Comparison of ENCODE assay signal across 8 mouse cellular contexts in the genomic region with DNA sequence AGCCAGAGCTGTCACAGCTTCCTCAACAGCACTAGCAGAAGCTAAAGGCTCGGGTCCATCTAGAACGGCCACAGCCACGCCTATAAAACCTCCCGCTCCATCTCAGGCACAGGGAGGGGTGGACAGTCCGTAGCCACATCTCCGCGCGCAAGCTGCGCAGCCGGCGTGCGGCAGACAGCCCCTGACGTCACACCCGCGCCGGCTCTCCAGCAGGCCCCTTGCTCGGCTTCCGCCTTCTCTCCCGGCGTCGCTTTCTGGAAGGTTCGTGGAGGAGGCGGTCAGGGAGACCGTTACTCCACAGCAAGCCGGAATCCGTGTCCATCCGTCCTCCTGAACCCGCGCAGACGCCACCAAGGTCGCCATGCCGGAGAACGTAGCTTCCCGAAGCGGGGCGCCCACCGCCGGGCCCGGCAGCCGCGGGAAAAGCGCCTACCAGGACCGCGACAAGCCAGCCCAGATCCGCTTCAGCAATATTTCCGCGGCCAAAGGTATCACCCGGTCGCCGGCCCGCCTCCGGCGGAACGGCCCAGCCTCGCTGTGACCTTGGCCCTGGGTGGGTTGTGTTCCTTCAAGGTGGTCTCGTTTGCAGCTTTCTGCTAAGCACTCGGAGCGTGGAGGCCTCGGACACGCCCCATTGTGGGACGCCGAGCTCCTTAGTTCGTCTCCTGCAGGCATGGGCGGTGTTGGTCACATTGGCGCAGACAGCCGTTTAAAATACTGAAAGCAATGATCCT. TPM values are rescaled to one million over a fixed set of nuclear protein-coding genes. Genes with fewer than 3 reads are reported as not detected.
A peak's percentile ranks its signal among the peaks of the same experiment; 100 is the strongest.
DNase-seq lines count a peak whose midpoint lies in the region; ATAC-seq and TF ChIP-seq lines count a peak whose summit lies in the region.

Gene Cct4 (plus strand): TSS at position 127 of the 734 bp plus-strand sequence.

- peak; percentile 92 for TF ChIP-seq POLR2A in testis, adult 2 months (IDR thresholded peaks at IDR 0.05; ENCODE audit: control insufficient read depth, low read depth, low read length)

- DNase-seq in CD8-positive naive resting alpha-beta T cell, adult 2 months (ENCODE audit: low read depth in 2 of 2, low spot score in 2 of 2) = peak; percentile 77 to 78
- peak; percentile 77 for DNase-seq in c-Kit-positive CD71-negative TER-119-negative erythroid progenitor cells, embryonic 14.5 days (ENCODE audit: low read depth)
- DNase-seq in forebrain, embryonic 11.5 days (ENCODE audit: low spot score) = peak; percentile 96
- DNase-seq in kidney, postnatal 4 days = peak; percentile 96 to 97

- H3K4me2 ChIP-seq in forebrain, embryonic 11.5 days (ENCODE audit: low read depth, low read length, severe bottlenecking) = peak within 1 kb of the TSS; percentile 92
- peak within 1 kb of the TSS; percentile 81 for H3K4me2 ChIP-seq in heart, embryonic 16.5 days (ENCODE audit: low read depth, low read length)
- peak within 1 kb of the TSS; percentile 84 for H3K4me2 ChIP-seq in liver, embryonic 16.5 days (ENCODE audit: low read depth, low read length)
- peak within 1 kb of the TSS; percentile 98 for H3K4me2 ChIP-seq in neural tube, embryonic 13.5 days

- 0 out of 2 replicates have a peak, but pooled peaks cover 5% of the 10 kb centered on the region for H3K4me1 ChIP-seq in forebrain, embryonic 11.5 days (replicated peaks; ENCODE audit: control insufficient read depth, insufficient read depth, low read length)
- peaks cover 11% of the 10 kb centered on the region for H3K4me1 ChIP-seq in heart, embryonic 16.5 days (ENCODE audit: control insufficient read depth, insufficient read depth, low read length)
- peaks cover 11% of the 10 kb centered on the region for H3K4me1 ChIP-seq in liver, embryonic 16.5 days (ENCODE audit: control insufficient read depth, low read depth, low read length)
- peaks cover 21% of the 10 kb centered on the region for H3K4me1 ChIP-seq in neural tube, embryonic 13.5 days (replicated peaks)
- peaks cover 3% of the 10 kb centered on the region; the same call in 1 of the 2 replicates for H3K4me1 ChIP-seq in testis, adult 2 months (ENCODE audit: control insufficient read depth, insufficient read depth, low read length)

- peaks cover 3% of the 10 kb centered on the region; the same call in 1 of the 2 replicates for H3K36me3 ChIP-seq in forebrain, embryonic 11.5 days (ENCODE audit: control insufficient read depth, insufficient read depth, low read length)
- H3K36me3 ChIP-seq in heart, embryonic 16.5 days (ENCODE audit: control insufficient read depth, insufficient read depth) = peaks cover 13% of the 10 kb centered on the region
- peaks cover 17% of the 10 kb centered on the region for H3K36me3 ChIP-seq in liver, embryonic 16.5 days (ENCODE audit: control insufficient read depth, insufficient read depth)
- H3K36me3 ChIP-seq in neural tube, embryonic 13.5 days = peaks cover 21% of the 10 kb centered on the region
- no peaks in the 10 kb centered on the region; the same call in none of the 2 replicates for H3K36me3 ChIP-seq in testis, adult 2 months (ENCODE audit: control insufficient read depth, insufficient read depth, low read length)

- H3K9me3 ChIP-seq in forebrain, embryonic 11.5 days (ENCODE audit: control insufficient read depth, low read length) = no peaks in the 10 kb centered on the region
- H3K9me3 ChIP-seq in heart, embryonic 16.5 days (replicated peaks; ENCODE audit: control insufficient read depth, low read length) = no peaks in the 10 kb centered on the region
- H3K9me3 ChIP-seq in liver, embryonic 16.5 days (replicated peaks; ENCODE audit: control insufficient read depth, low read length) = no peaks in the 10 kb centered on the region
- no peaks in the 10 kb centered on the region for H3K9me3 ChIP-seq in neural tube, embryonic 13.5 days

- H3K27ac ChIP-seq in forebrain, embryonic 11.5 days (ENCODE audit: low read depth, low read length) = peak within 1 kb of the TSS; percentile 90
- peak within 1 kb of the TSS; percentile 83 for H3K27ac ChIP-seq in heart, embryonic 16.5 days (ENCODE audit: low read length)
- H3K27ac ChIP-seq in liver, embryonic 16.5 days (ENCODE audit: low read length) = peak within 1 kb of the TSS; percentile 91
- H3K27ac ChIP-seq in neural tube, embryonic 13.5 days (replicated peaks) = peak within 1 kb of the TSS; percentile 94
- peak within 1 kb of the TSS; percentile 97 for H3K27ac ChIP-seq in testis, adult 2 months (ENCODE audit: control insufficient read depth, insufficient read depth, low read depth, low read length)

- ATAC-seq in forebrain, embryonic 11.5 days (replicated peaks; ENCODE audit: low FRiP score) = peak; percentile 99
- ATAC-seq in heart, embryonic 16.5 days (replicated peaks; ENCODE audit: extremely low read depth, insufficient read depth, low FRiP score) = peak; percentile 99
- peak; percentile 99 for ATAC-seq in liver, embryonic 16.5 days (ENCODE audit: low read depth)
- ATAC-seq in neural tube, embryonic 13.5 days (ENCODE audit: low read depth) = peak; percentile 98

- H3K4me3 ChIP-seq in forebrain, embryonic 11.5 days (ENCODE audit: low read depth, low read length) = peak within 1 kb of the TSS; percentile 90
- H3K4me3 ChIP-seq in heart, embryonic 16.5 days (ENCODE audit: low read length) = peak within 1 kb of the TSS; percentile 83
- H3K4me3 ChIP-seq in liver, embryonic 16.5 days (ENCODE audit: low read depth, low read length) = peak within 1 kb of the TSS; percentile 95
- H3K4me3 ChIP-seq in neural tube, embryonic 13.5 days = peak within 1 kb of the TSS; percentile 90
- H3K4me3 ChIP-seq in testis, adult 2 months (ENCODE audit: control insufficient read depth, low read depth, low read length) = peak within 1 kb of the TSS; percentile 98

- under 1% methylated on average over 66 of the region's 66 CpGs for WGBS in forebrain, embryonic 11.5 days
- under 1% methylated on average over 66 of the region's 66 CpGs for WGBS in heart, embryonic 16.5 days
- under 1% methylated on average over 66 of the region's 66 CpGs for WGBS in liver, embryonic 16.5 days (ENCODE audit: insufficient replicate concordance)
- WGBS in neural tube, embryonic 13.5 days = under 1% methylated on average over 66 of the region's 66 CpGs

- H3K9ac ChIP-seq in forebrain, embryonic 11.5 days (ENCODE audit: low read length) = peak within 1 kb of the TSS; percentile 89
- peak within 1 kb of the TSS; percentile 91 for H3K9ac ChIP-seq in heart, embryonic 16.5 days (ENCODE audit: low read length)
- H3K9ac ChIP-seq in liver, embryonic 16.5 days (ENCODE audit: low read depth, low read length) = peak within 1 kb of the TSS; percentile 85
- peak within 1 kb of the TSS; percentile 97 for H3K9ac ChIP-seq in neural tube, embryonic 13.5 days

- TF ChIP-seq CTCF in testis, adult 2 months (IDR thresholded peaks at IDR 0.05; ENCODE audit: control insufficient read depth, insufficient read depth, insufficient replicate concordance, low read depth, low read length) = no peak

- H3K27me3 ChIP-seq in forebrain, embryonic 11.5 days (ENCODE audit: control insufficient read depth, insufficient read depth, low read length) = no peaks in the 10 kb centered on the region
- no peaks in the 10 kb centered on the region for H3K27me3 ChIP-seq in heart, embryonic 16.5 days (ENCODE audit: control insufficient read depth, insufficient read depth, low read length)
- no peaks in the 10 kb centered on the region for H3K27me3 ChIP-seq in liver, embryonic 16.5 days (ENCODE audit: control insufficient read depth, insufficient read depth, low read depth, low read length)
- H3K27me3 ChIP-seq in neural tube, embryonic 13.5 days = no peaks in the 10 kb centered on the region
- no peaks in the 10 kb centered on the region for H3K27me3 ChIP-seq in testis, adult 2 months (ENCODE audit: control insufficient read depth, insufficient read depth, low read length)

RNA-seq across cellular contexts. Expression of gene Cct4, which starts in this region (rescaled TPM):
- polyA plus RNA-seq in forebrain, embryonic 11.5 days (2014; fragmentation: Nextera tagmentation; extraction: Ambion mirVana) = 411 and 432 TPM in 2 replicates
- polyA plus RNA-seq in heart, embryonic 16.5 days (2015; fragmentation: Nextera tagmentation; extraction: Ambion mirVana) = 199 and 221 TPM in 2 replicates
- 103 and 111 TPM in 2 replicates for polyA plus RNA-seq in liver, embryonic 16.5 days (2015; fragmentation: Nextera tagmentation; extraction: Ambion mirVana)
- polyA plus RNA-seq in neural tube, embryonic 13.5 days (2015; fragmentation: Nextera tagmentation; extraction: Ambion mirVana) = 306 and 322 TPM in 2 replicates
- polyA plus RNA-seq in testis, adult 2 months (2012; rRNA removed) = 193 and 369 TPM in 2 replicates

Comparison
In these comparisons a context has a peak if more than half of its experiments do, and no peak if none do; other contexts are left out.
1. Peak in every context shown above with its lines: DNase-seq, ATAC-seq, H3K4me3 ChIP-seq and H3K27ac ChIP-seq.